Mouse (Mus musculus): ENCODE data around the gene Vapa.

DNA sequence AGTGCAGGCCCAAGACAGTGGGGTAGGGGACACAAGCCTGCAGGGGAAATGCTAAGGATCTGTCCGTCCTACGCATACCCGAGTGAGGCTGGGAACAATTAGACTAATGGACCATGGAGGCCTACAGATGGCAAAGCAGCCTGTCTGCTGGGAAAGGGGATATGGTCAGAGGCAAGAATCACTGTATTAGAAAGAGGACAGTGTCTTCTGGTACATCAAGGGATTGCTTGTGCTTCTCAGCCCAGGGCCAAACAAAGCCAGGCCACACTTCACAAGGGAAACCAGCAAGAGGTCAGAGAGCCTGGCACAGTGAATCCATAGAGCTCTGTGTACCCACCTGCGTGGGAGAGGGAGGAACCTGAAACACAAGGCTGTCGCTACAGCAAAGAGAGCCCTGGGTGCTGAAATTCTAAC, 29.2 kb upstream of the Vapa start:
- TF ChIP-seq CTCF (IDR thresholded peaks at IDR 0.05; ENCODE audit: control insufficient read depth, insufficient read depth, low read length), result no peak
- TF ChIP-seq POLR2A (IDR thresholded peaks at IDR 0.05; ENCODE audit: borderline replicate concordance, control insufficient read depth, low read depth, low read length), result no peak

All from bone marrow, adult 2 months (tissue).